Mouse (Mus musculus) layer of hippocampus, adult 11-12 months (tissue): ENCODE results near the gene BC107364.
"Not testable (repeated sequence)": the region's sequence is repeated elsewhere in the genome, so short reads cannot be mapped to it uniquely, and the experiment has no call there.

Experiments
- DNase-seq: peaks from one replicate; pipeline ENCODE4 v3.0.0; 2022; ENCODE audit warnings: low spot score

Gene BC107364

GRCm38 (mm10) chr3:96486064-96486827 is 34.1 kb upstream of the BC107364 start:
- not testable (repeated sequence) for DNase-seq

- no peak for DNase-seq
These were observed 33.3 kb upstream of the BC107364 start for GRCm38 (mm10) chr3:96485361-96485760.

GRCm38 (mm10) chr3:96484921-96485320 is 32.8 kb upstream of the BC107364 start:
- DNase-seq, result no peak

GRCm38 (mm10) chr3:96483946-96484345 is 31.8 kb upstream of the BC107364 start:
- DNase-seq, result no peak

- not testable (repeated sequence) for DNase-seq
These were observed 30.9 kb upstream of the BC107364 start for GRCm38 (mm10) chr3:96483044-96483443.

- DNase-seq, result no peak
These were observed 30.3 kb upstream of the BC107364 start for GRCm38 (mm10) chr3:96482451-96482850.

GRCm38 (mm10) chr3:96481856-96482255 is 29.8 kb upstream of the BC107364 start:
- no peak for DNase-seq

GRCm38 (mm10) chr3:96480684-96481270 is 28.7 kb upstream of the BC107364 start:
- DNase-seq, result no peak

GRCm38 (mm10) chr3:96479249-96479648 is 27.1 kb upstream of the BC107364 start:
- no peak for DNase-seq

- DNase-seq, result no peak
These were observed 25.5 kb upstream of the BC107364 start for GRCm38 (mm10) chr3:96477558-96477957.

GRCm38 (mm10) chr3:96477084-96477483 is 25.0 kb upstream of the BC107364 start:
- no peak for DNase-seq

GRCm38 (mm10) chr3:96474909-96475655 is 23.0 kb upstream of the BC107364 start:
- no peak for DNase-seq

- DNase-seq, result not testable (repeated sequence)
These were observed 21.4 kb upstream of the BC107364 start for GRCm38 (mm10) chr3:96473556-96473955.

- no peak for DNase-seq
These were observed 20.0 kb upstream of the BC107364 start for GRCm38 (mm10) chr3:96472066-96472465.

GRCm38 (mm10) chr3:96469626-96470025 is 17.5 kb upstream of the BC107364 start:
- DNase-seq, result no peak

GRCm38 (mm10) chr3:96468335-96468734 is 16.2 kb upstream of the BC107364 start:
- DNase-seq, result not testable (repeated sequence)

- DNase-seq, result no peak
These were observed 15.5 kb upstream of the BC107364 start for GRCm38 (mm10) chr3:96467641-96468040.

- no peak for DNase-seq
These were observed 11.8 kb upstream of the BC107364 start for GRCm38 (mm10) chr3:96463891-96464290.

- not testable (repeated sequence) for DNase-seq
These were observed 8.4 kb upstream of the BC107364 start for GRCm38 (mm10) chr3:96460568-96460870.

- DNase-seq, result not testable (repeated sequence)
These were observed 7.9 kb upstream of the BC107364 start for GRCm38 (mm10) chr3:96459757-96460567.

- DNase-seq, result not testable (repeated sequence)
These were observed 6.9 kb upstream of the BC107364 start for GRCm38 (mm10) chr3:96458886-96459439.

- DNase-seq, result not testable (repeated sequence)
These were observed 5.9 kb upstream of the BC107364 start for GRCm38 (mm10) chr3:96458008-96458407.
